In the genomic region with DNA sequence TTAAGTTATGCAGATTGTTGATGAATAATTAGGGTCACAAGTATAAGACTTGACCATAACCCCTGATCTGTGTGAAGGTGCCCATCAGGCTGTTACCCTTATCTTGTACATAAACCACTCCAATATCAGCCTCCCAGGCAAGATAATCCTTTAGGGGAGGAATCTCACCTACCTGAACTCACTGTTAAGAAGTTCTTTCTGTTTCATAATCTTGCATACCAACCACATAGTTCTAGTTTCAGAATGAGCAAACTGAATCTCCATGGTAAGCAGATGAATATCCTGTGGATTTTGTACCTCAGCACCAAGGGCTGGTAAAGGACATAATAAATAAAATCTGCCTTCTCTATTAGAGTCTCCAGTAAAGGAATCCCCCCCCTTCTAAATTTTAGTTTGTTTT, we compare ENCODE assay signal across 13 mouse cellular contexts.
"Had no signal": no experiment of that assay in that cellular context is flagged by ENCODE, and none has a peak within 500 bp of the region (broad histone marks: within the 10 kb centered on the region; RNA-seq: fewer than 3 reads in every experiment).

No protein-coding gene starts in this region.

- H3K4me2 ChIP-seq: liver, embryonic 12.5 days; lung, embryonic 15.5 days; neural tube, embryonic 12.5 days had no signal

- H3K9me3 ChIP-seq: limb, embryonic 10.5 days; liver, embryonic 12.5 days; lung, embryonic 15.5 days; neural tube, embryonic 12.5 days had no signal

- H3K27me3 ChIP-seq: liver, embryonic 12.5 days; lung, embryonic 15.5 days; neural tube, embryonic 12.5 days had no signal

- H3K4me3 ChIP-seq: left cerebral cortex, adult 2 months; limb, embryonic 10.5 days; liver, embryonic 12.5 days; lung, embryonic 15.5 days; neural tube, embryonic 12.5 days had no signal

- ATAC-seq: liver, embryonic 12.5 days had no signal

- DNase-seq: kidney, adult 18-20 months; kidney, postnatal 10 days; lung, postnatal 14 days; midbrain, embryonic 14.5 days; right cerebral cortex, postnatal 14 days; thymus, postnatal 4 days had no signal

- H3K27ac ChIP-seq: left cerebral cortex, adult 2 months; limb, embryonic 10.5 days; liver, embryonic 12.5 days; lung, embryonic 15.5 days; macrophage; neural tube, embryonic 12.5 days; stomach, postnatal 0 days had no signal

- H3K4me1 ChIP-seq: limb, embryonic 10.5 days; liver, embryonic 12.5 days; neural tube, embryonic 12.5 days had no signal

- H3K36me3 ChIP-seq: limb, embryonic 10.5 days; liver, embryonic 12.5 days; lung, embryonic 15.5 days; neural tube, embryonic 12.5 days had no signal

- H3K9ac ChIP-seq: liver, embryonic 12.5 days; lung, embryonic 15.5 days; neural tube, embryonic 12.5 days had no signal
